Mouse (Mus musculus): ENCODE data around the gene Syt9. TPM values are rescaled to one million over a fixed set of nuclear protein-coding genes. Genes with fewer than 3 reads are reported as not detected.

Syt9 gene
- polyA plus RNA-seq, 1 experiment from 2014 or later: 1.5 TPM

DNA sequence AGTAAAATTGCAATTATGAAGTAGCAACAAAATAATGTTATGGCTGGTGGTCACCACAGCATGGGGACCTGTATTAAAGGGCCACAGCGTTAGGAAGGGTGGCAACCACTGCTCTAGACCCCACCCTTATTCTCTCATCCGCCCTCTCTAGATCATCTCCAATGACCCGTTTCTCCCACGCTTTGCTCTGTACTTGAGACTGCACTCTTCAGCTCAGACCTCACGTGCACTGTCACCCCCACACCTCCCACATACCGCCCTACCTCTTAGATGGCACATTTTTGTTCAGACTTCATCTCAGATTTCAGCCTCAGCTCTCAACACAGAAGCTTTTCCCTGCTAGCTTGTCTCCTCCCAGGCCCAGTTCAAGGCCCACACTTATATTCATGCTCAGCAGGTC is 150.9 kb downstream of the Syt9 start:
- Histone ChIP-seq H3K4me3 (no peak overlapping the region), H3K9me3 (no peaks in the 10 kb centered on the region), H3K27me3 (no peaks in the 10 kb centered on the region), H3K4me1 (peaks cover 6% of the 10 kb centered on the region; the same call in 1 of the 2 replicates), H3K36me3 (no peaks in the 10 kb centered on the region), H3K4me2 (no peak overlapping the region), H3K27ac (no peak overlapping the region), H3K9ac (no peak overlapping the region)
- no peak; the same call in 1 of the 2 replicates for ATAC-seq (ENCODE audit: borderline replicate concordance, extremely low read depth, low FRiP score, low TSS enrichment)
- WGBS: 75% methylated on average over 6 of the region's 6 CpGs

DNA sequence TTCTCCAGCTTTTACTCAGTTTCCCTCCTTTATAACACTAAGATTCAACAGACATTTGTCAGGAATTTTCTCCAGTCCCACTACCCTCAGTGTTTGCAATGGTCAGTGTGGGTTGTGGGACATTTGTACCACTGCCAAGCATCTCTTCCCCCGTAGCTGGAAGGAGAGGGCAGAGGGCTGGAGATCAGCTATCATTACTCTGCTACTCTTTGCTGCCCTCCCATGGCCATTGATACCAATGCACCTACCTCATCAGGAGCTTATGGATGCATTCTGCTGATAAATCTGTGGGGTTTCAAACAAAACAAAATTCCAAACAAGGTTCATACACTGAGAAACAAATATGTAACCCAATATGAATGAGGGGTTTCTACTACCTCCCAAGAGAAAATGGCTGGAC is 155.8 kb downstream of the Syt9 start:
- Histone ChIP-seq H3K27me3 (no peaks in the 10 kb centered on the region), H3K36me3 (no peaks in the 10 kb centered on the region), H3K4me1 (no peaks in the 10 kb centered on the region), H3K4me2 (no peak overlapping the region), H3K9ac (no peak overlapping the region), H3K4me3 (no peak overlapping the region), H3K9me3 (no peaks in the 10 kb centered on the region), H3K27ac (no peak overlapping the region)
- ATAC-seq (ENCODE audit: borderline replicate concordance, extremely low read depth, low FRiP score, low TSS enrichment): no peak
- 0% methylated on average over 1 of the region's 1 CpGs for WGBS

DNA sequence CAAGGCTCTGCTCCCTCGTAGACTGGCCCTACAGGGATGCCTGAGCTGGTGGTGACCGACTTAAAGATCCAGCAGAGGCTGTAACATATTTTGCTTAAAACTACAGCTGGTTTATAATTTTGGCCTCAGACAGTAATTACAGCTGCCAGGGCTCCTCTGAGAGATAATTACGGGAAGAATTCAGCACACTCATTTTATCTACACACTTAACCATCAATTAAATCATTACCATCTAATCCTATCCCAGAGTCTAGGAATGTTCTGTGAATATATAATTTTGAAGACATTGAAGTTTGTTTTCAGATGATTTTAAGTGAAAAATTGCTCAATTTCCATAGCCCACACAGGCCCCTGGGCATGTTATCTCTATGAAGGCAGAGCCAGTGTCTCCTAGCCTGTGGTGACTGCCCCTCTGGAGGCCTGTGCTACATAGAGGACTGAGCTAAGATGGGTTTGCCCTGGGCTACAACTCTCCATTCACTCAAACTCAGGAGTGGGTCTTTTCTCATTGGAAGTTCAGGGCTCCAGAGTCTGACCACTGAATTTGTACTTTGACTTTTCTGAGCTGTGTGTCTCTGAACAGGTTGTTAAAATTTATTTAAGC is 157.7 kb downstream of the Syt9 start:
- no peak overlapping the region for H3K9ac ChIP-seq
- ATAC-seq (ENCODE audit: borderline replicate concordance, extremely low read depth, low FRiP score, low TSS enrichment): no peak
- 69% methylated on average over 3 of the region's 3 CpGs for WGBS
- H3K4me3 ChIP-seq: no peak overlapping the region
- H3K4me2 ChIP-seq: no peak overlapping the region
- no peaks in the 10 kb centered on the region for H3K27me3 ChIP-seq
- H3K27ac ChIP-seq: no peak overlapping the region
- no peaks in the 10 kb centered on the region for H3K36me3 ChIP-seq
- H3K9me3 ChIP-seq: no peaks in the 10 kb centered on the region
- no peaks in the 10 kb centered on the region for H3K4me1 ChIP-seq

DNA sequence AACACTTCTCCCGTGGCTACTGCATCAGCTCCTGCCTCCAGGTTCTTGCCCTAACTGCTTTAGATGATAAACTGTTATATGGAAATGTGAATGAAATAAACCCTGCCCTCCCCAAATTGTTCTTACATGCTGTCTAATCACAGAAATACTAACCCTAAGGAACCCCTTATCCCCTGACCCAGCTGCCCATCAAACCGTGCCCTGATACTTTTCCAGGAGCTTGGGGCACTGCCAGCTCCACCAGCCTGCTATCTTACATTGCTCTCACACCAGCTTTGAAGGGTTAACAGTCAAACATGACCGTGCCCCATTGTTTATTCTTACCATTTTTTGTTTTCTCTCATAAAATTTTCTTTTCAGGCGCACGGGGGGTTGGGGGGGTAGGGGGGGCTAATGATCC is 158.8 kb downstream of the Syt9 start:
- Histone ChIP-seq H3K27me3 (no peaks in the 10 kb centered on the region), H3K36me3 (no peaks in the 10 kb centered on the region), H3K27ac (no peak overlapping the region), H3K4me1 (no peaks in the 10 kb centered on the region), H3K4me3 (no peak overlapping the region), H3K4me2 (no peak overlapping the region), H3K9me3 (no peaks in the 10 kb centered on the region), H3K9ac (no peak overlapping the region)
- WGBS: 35% methylated on average over 5 of the region's 5 CpGs
- ATAC-seq (ENCODE audit: borderline replicate concordance, extremely low read depth, low FRiP score, low TSS enrichment): no peak

DNA sequence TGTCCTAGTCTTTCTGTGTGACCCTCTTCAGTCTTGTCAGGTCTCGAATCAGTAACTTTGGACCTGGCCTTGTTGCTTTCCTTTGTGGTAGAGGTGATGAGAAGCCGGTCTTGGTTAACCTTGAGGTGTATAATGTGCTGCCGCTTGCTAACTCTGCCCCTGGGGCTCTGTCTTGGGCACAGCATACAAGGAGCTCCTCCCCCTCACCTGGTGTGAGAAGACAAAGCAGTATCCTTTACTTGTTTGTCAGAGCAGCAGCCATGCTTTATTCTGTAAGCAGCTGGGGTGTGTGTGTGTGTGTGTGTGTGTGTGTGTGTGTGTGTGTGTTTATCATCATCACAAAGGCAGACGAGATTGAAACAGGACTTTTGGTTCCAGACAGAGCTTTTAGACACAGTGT is 164.8 kb downstream of the Syt9 start:
- no peaks in the 10 kb centered on the region for H3K36me3 ChIP-seq
- no peak overlapping the region for H3K4me3 ChIP-seq
- no peaks in the 10 kb centered on the region for H3K27me3 ChIP-seq
- H3K9me3 ChIP-seq: no peaks in the 10 kb centered on the region
- 69% methylated on average over 4 of the region's 4 CpGs for WGBS
- no peak overlapping the region for H3K27ac ChIP-seq
- no peaks in the 10 kb centered on the region for H3K4me1 ChIP-seq
- H3K9ac ChIP-seq: no peak overlapping the region
- H3K4me2 ChIP-seq: no peak overlapping the region
- ATAC-seq (ENCODE audit: borderline replicate concordance, extremely low read depth, low FRiP score, low TSS enrichment): no peak

DNA sequence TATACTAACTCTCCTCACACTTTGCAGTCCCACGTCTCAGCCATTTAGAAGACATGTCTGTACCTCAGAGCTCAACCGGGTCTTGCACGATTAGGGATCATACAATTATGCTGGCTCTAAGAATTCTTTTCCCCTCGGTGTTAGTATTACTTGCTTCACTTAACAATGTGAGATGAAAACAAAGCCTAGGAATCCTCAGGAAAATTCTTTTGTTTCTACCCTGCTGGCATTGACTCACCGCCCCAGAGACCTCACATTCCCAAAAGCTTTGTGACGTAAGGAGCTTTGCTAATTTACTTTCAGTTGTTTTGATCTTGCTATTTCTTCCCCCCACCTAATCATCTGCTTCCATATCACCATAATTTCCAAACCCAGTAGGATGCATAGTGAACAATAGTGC is 166.0 kb downstream of the Syt9 start:
- Histone ChIP-seq H3K4me2 (no peak overlapping the region), H3K4me1 (no peaks in the 10 kb centered on the region), H3K36me3 (no peaks in the 10 kb centered on the region), H3K27ac (no peak overlapping the region), H3K4me3 (no peak overlapping the region), H3K27me3 (no peaks in the 10 kb centered on the region), H3K9me3 (no peaks in the 10 kb centered on the region), H3K9ac (no peak overlapping the region)
- ATAC-seq (ENCODE audit: borderline replicate concordance, extremely low read depth, low FRiP score, low TSS enrichment): no peak
- 61% methylated on average over 6 of the region's 6 CpGs for WGBS

DNA sequence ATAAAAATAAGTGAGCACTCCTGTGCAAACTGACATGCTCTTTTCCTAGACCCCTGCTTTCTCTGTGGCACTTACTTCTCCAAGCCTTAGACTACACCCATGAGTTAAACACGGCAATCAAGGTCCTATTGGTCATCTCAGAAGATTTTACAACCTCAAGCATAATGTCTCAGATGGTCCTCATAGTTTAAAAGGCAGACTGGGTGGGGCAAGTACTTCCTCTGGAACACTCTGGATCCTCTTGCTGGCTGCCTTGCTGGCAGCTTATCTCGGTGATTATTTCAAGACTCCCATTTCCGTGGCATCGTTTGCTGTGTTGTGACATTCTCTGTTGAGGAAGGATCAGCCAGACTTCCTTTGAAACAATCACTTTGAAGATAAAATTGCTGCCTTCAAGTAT is 169.5 kb downstream of the Syt9 start:
- H3K27ac ChIP-seq: no peak overlapping the region
- no peak overlapping the region for H3K4me3 ChIP-seq
- no peak for ATAC-seq (ENCODE audit: borderline replicate concordance, extremely low read depth, low FRiP score, low TSS enrichment)
- no peaks in the 10 kb centered on the region for H3K36me3 ChIP-seq
- no peak overlapping the region for H3K4me2 ChIP-seq
- H3K4me1 ChIP-seq: no peaks in the 10 kb centered on the region
- no peaks in the 10 kb centered on the region for H3K27me3 ChIP-seq
- H3K9ac ChIP-seq: no peak overlapping the region
- 13% methylated on average over 4 of the region's 4 CpGs for WGBS
- H3K9me3 ChIP-seq: no peaks in the 10 kb centered on the region

DNA sequence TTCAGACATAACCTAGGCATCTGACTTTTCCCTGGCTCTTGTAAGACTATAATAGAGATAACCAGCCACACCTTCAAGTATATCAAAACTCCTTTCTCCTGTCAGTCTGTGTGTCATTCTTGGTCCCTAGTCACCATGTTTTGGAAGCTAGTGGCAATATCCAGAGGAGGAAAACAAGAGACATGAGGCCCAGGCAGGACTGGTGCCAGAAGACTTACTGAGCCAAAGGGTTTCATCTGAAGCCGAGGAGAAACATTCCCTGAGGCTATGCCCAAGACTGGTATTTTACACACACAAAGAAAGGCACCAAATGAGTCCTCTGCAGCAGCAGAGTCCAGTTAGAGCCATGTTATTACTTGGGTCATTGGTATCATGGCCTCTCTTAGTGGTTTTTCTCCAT is 174.5 kb downstream of the Syt9 start:
- Histone ChIP-seq H3K27ac (no peak overlapping the region), H3K4me2 (no peak overlapping the region), H3K4me1 (no peaks in the 10 kb centered on the region), H3K4me3 (no peak overlapping the region), H3K9me3 (no peaks in the 10 kb centered on the region), H3K27me3 (no peaks in the 10 kb centered on the region), H3K9ac (no peak overlapping the region), H3K36me3 (no peaks in the 10 kb centered on the region)
- no peak for ATAC-seq (ENCODE audit: borderline replicate concordance, extremely low read depth, low FRiP score, low TSS enrichment)
- WGBS: 72% methylated on average over 1 of the region's 1 CpGs

DNA sequence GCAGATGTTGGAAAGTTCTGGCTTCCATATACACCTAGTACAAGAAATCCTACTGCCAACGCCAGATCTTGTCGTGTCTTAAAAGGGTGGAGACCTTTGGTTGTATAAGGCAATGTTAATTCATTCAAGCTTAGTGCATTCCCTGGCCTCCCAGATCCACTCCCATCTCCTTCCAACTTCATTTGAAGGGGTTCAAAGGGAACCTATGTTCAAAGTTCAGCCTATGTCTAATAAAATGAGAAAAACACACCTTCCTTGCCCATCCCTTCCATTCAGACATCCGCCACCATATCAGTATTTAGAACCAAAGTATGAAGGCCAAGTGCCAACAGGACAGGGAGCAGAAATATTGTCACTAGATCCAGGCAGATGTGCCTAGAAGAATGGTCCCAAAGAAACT is 177.3 kb downstream of the Syt9 start:
- H3K4me2 ChIP-seq: no peak overlapping the region
- ATAC-seq (ENCODE audit: borderline replicate concordance, extremely low read depth, low FRiP score, low TSS enrichment): no peak
- WGBS: 91% methylated on average over 3 of the region's 3 CpGs
- no peaks in the 10 kb centered on the region for H3K27me3 ChIP-seq
- H3K9me3 ChIP-seq: no peaks in the 10 kb centered on the region
- H3K9ac ChIP-seq: no peak overlapping the region
- no peaks in the 10 kb centered on the region for H3K36me3 ChIP-seq
- no peaks in the 10 kb centered on the region for H3K4me1 ChIP-seq
- no peak overlapping the region for H3K27ac ChIP-seq
- no peak overlapping the region for H3K4me3 ChIP-seq

DNA sequence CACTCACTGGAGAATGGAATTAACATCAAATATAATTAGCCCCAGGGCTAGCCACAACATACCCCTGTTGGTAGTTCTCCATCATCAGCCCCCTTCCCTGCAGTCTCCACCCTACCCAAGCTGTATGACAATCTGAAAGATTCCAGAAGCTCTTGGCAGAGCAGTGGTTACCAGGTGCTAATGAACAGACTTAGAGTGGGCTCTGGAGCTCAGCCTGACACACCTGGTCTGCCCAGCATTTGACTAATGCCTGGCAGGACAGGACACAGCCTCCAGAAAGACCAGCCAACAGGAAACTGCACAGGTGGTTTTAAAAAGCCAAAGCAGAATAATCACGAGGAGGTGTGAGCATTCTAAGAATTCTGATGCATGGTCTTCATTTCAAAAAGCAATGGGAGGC is 182.9 kb downstream of the Syt9 start:
- no peak for ATAC-seq (ENCODE audit: borderline replicate concordance, extremely low read depth, low FRiP score, low TSS enrichment)
- H3K4me2 ChIP-seq: no peak overlapping the region
- no peak overlapping the region for H3K4me3 ChIP-seq
- H3K27me3 ChIP-seq: no peaks in the 10 kb centered on the region
- H3K36me3 ChIP-seq: no peaks in the 10 kb centered on the region
- WGBS: 53% methylated on average over 1 of the region's 1 CpGs
- no peaks in the 10 kb centered on the region for H3K9me3 ChIP-seq
- no peak overlapping the region for H3K9ac ChIP-seq
- no peaks in the 10 kb centered on the region for H3K4me1 ChIP-seq
- no peak overlapping the region for H3K27ac ChIP-seq

DNA sequence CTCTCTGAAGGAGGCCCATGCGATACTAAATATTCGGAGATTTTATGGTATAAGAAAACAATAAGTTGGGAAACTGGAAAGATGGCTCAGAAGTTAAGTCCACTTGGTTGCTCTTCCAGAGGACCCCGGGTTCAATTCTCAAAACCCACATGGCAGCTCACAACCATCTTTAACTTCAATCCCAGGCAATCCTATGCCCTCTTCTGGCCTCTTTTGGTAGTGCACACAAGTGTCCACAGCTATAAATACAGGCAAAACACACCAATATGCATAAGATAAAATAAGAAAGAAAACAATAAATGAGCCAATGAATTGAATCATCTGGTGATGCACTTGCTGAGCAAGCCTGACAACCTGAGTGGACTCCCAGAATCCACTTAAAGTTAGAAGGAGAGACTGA is 185.4 kb downstream of the Syt9 start:
- no peak for ATAC-seq (ENCODE audit: borderline replicate concordance, extremely low read depth, low FRiP score, low TSS enrichment)
- H3K27ac ChIP-seq: no peak overlapping the region
- H3K9ac ChIP-seq: no peak overlapping the region
- H3K36me3 ChIP-seq: no peaks in the 10 kb centered on the region
- 83% methylated on average over 3 of the region's 3 CpGs for WGBS
- H3K27me3 ChIP-seq: no peaks in the 10 kb centered on the region
- no peaks in the 10 kb centered on the region for H3K9me3 ChIP-seq
- no peaks in the 10 kb centered on the region for H3K4me1 ChIP-seq
- H3K4me3 ChIP-seq: no peak overlapping the region
- H3K4me2 ChIP-seq: no peak overlapping the region

DNA sequence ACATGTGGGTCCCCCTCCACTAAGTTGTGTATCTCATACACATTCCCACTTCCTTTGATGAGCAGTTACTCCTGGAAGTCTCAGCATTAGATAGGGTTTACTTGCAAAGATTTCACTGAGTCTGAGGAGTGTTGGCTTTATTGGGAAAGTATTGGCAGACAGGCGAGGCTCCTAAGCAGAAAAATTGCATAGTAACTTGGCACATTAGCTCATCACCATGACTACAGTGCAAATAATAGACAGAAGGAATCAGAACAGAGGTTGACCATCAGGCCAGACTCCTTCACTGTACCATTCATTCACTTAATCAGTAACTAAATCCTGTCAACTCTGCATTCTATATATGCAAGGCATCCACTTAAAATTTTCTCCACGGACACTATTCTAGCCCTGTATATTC is 190.1 kb downstream of the Syt9 start:
- H3K27ac ChIP-seq: no peak overlapping the region
- ATAC-seq (ENCODE audit: borderline replicate concordance, extremely low read depth, low FRiP score, low TSS enrichment): no peak
- whole genome bisulfite sequencing: 46% methylated on average over 2 of the region's 2 CpGs
- H3K4me1 ChIP-seq: no peaks in the 10 kb centered on the region
- no peaks in the 10 kb centered on the region for H3K27me3 ChIP-seq
- no peaks in the 10 kb centered on the region for H3K36me3 ChIP-seq
- H3K9me3 ChIP-seq: no peaks in the 10 kb centered on the region
- H3K9ac ChIP-seq: no peak overlapping the region
- H3K4me3 ChIP-seq: no peak overlapping the region
- H3K4me2 ChIP-seq: no peak overlapping the region

DNA sequence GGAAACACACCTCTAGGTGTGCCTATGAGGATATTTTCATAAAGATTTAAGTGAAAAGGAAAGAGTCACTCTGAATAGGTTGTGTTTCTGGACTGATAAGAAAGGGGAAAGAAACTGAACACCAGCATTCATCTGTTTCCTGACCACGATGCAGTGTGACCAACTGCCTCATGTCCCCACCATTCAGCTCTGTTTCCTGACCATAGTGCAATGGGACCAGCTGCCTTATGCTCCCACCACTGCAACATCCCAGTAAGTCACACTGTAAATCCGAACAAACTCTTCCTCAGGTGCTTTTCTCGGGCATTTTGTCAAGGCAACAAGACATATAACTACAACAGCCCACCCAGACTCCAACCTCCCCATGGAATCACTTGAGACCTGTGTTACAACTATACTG is 191.1 kb downstream of the Syt9 start:
- H3K9me3 ChIP-seq: no peaks in the 10 kb centered on the region
- H3K27me3 ChIP-seq: no peaks in the 10 kb centered on the region
- no peaks in the 10 kb centered on the region for H3K36me3 ChIP-seq
- H3K4me2 ChIP-seq: no peak overlapping the region
- H3K4me1 ChIP-seq: 0 out of 2 replicates have a peak, but pooled peaks cover 4% of the 10 kb centered on the region
- 70% methylated on average over 3 of the region's 3 CpGs for WGBS
- no peak overlapping the region for H3K4me3 ChIP-seq
- H3K9ac ChIP-seq: no peak overlapping the region
- ATAC-seq (ENCODE audit: borderline replicate concordance, extremely low read depth, low FRiP score, low TSS enrichment): no peak
- no peak overlapping the region for H3K27ac ChIP-seq
